Mouse (Mus musculus) C2C12 (cell line): Measurements from ENCODE around the gene Vmn1r218. TPM values are rescaled to one million over a fixed set of nuclear protein-coding genes. Genes with fewer than 3 reads are reported as not detected.
"Not testable (repeated sequence)": the region's sequence is repeated elsewhere in the genome, so short reads cannot be mapped to it uniquely, and the experiment has no call there.

Experiments
- H3K27me3 ChIP-seq: one replicate; pipeline ENCODE4 v1.6.1; 2011; ENCODE audit not compliant: control insufficient read depth, insufficient read depth, insufficient read length
- H3K36me3 ChIP-seq: one replicate; pipeline ENCODE4 v1.6.1; 2011; ENCODE audit not compliant: control insufficient read depth, insufficient read depth
- H3K4me3 ChIP-seq: one replicate; pipeline ENCODE4 v1.5.1; 2011; ENCODE audit warnings: mild to moderate bottlenecking, control low read depth; ENCODE audit not compliant: poor library complexity, insufficient read depth, severe bottlenecking
- H3K79me2 ChIP-seq: one replicate; pipeline ENCODE4 v1.6.1; 2011; ENCODE audit not compliant: control insufficient read depth, insufficient read depth
- H3K79me3 ChIP-seq: one replicate; pipeline ENCODE4 v1.6.1; 2011; ENCODE audit warnings: low read depth, control low read depth
- H3ac ChIP-seq: one replicate; pipeline ENCODE3; 2011; ENCODE audit warnings: low read depth; ENCODE audit not compliant: control insufficient read depth, insufficient read length
- CEBPB ChIP-seq: IDR thresholded peaks from one replicate; pipeline ENCODE4 v1.6.1; 2011; ENCODE audit warnings: low read depth, mild to moderate bottlenecking, control low read depth, moderate library complexity
- CTCF ChIP-seq: IDR thresholded peaks from one replicate; pipeline ENCODE4 v1.5.1; 2011; ENCODE audit not compliant: control insufficient read depth, insufficient read depth, insufficient read length
- FOSL1 ChIP-seq: IDR thresholded peaks from one replicate; pipeline ENCODE4 v1.8.0; 2011; ENCODE audit warnings: mild to moderate bottlenecking, low read length; ENCODE audit not compliant: poor library complexity, insufficient read depth, severe bottlenecking
- MAX ChIP-seq: IDR thresholded peaks from one replicate; pipeline ENCODE4 v1.6.1; 2011; ENCODE audit warnings: mild to moderate bottlenecking, control low read depth
- MYOD1 ChIP-seq: IDR thresholded peaks from one replicate; pipeline ENCODE4 v1.6.1; 2011; ENCODE audit warnings: low read depth; ENCODE audit not compliant: control insufficient read depth, insufficient read length
- MYOG ChIP-seq: IDR thresholded peaks from one replicate; pipeline ENCODE4 v1.6.1; 2011; ENCODE audit not compliant: control insufficient read depth, insufficient read length; ENCODE audit errors: extremely low read depth
- USF1 ChIP-seq: IDR thresholded peaks from one replicate; pipeline ENCODE4 v1.6.1; 2011; ENCODE audit warnings: low read depth, mild to moderate bottlenecking, control low read depth, moderate library complexity
- long read RNA-seq, 2 experiments: library from polyadenylated mRNA; unstranded; transcript quantifications; one replicate each; pipeline ENCODE4 v2.0.0; 2019 to 2020
- polyA plus RNA-seq: library from polyadenylated mRNA; unstranded; fragments of >200 nt; fragmentation: generic; extraction: Trizol; gene quantifications from one replicate; pipeline ENCODE4 v1.2.1, GENCODE M21; 2012; ENCODE audit warnings: missing spikeins

Vmn1r218 gene
- polyA plus RNA-seq, result not detected
- long read RNA-seq, experiment 1, result 0 reads
- long read RNA-seq, experiment 2, result 0 reads

DNA sequence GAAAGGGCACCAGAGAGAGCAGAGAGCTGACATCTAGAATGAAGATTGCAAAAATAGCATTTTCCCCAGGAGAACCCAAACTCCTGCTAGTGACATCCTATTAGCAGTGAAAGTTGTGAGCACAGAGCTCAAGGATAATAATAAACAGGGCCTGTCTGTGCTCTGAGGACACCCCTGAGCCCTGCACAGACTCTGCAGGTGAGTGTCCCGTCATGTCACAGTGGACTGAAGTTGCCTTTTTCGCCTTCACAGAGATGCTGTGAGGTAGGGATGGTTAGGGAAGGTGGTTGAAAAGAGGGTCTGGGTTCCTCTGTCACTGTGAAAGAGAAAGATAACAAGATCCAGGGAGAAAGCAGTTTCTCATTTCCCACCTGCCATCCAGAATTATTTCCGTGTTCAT, at the start of gene Vmn1r218:
Gene Vmn1r218 (plus strand): TSS at position 57 of the 400 bp plus-strand sequence.
- H3ac ChIP-seq, result no peak within 1 kb of the TSS
- no peak within 1 kb of the TSS for H3K4me3 ChIP-seq
- no peaks in the 10 kb centered on the region for H3K79me3 ChIP-seq
- H3K79me2 ChIP-seq, result no peaks in the 10 kb centered on the region
- no peak for TF ChIP-seq USF1
- TF ChIP-seq CTCF, result no peak
- no peak for TF ChIP-seq FOSL1
- no peak for TF ChIP-seq MYOG
- no peak for TF ChIP-seq MYOD1
- no peak for TF ChIP-seq CEBPB
- TF ChIP-seq MAX, result no peak
- H3K27me3 ChIP-seq, result no peaks in the 10 kb centered on the region
- H3K36me3 ChIP-seq, result no peaks in the 10 kb centered on the region

DNA sequence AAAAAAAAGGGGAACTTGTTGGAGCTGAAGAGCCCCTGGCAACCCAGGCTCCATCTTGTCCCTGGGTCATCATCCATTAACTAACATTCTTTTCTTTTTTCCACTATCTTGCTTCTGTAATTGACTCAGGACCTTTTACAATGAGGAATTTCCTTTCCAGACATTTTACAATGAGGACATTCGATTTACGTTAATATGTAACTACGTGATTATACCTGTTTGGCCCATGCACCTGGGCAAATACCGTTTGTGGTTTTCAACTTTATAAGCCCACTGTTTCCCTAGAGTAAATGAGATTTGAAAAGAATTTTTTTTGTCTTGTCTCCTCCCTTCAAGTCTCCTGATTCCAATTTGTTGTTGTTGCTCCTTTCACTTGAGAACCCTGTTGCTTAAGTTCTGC, 38.6 kb upstream of the Vmn1r218 start:
- Histone ChIP-seq H3K27me3 (no peaks in the 10 kb centered on the region), H3ac (no peak overlapping the region), H3K4me3 (no peak overlapping the region), H3K36me3 (no peaks in the 10 kb centered on the region), H3K79me3 (no peaks in the 10 kb centered on the region), H3K79me2 (no peaks in the 10 kb centered on the region)
- TF ChIP-seq MYOG (no peak), USF1 (no peak), MAX (no peak), FOSL1 (no peak), MYOD1 (no peak), CTCF (no peak), CEBPB (no peak)

DNA sequence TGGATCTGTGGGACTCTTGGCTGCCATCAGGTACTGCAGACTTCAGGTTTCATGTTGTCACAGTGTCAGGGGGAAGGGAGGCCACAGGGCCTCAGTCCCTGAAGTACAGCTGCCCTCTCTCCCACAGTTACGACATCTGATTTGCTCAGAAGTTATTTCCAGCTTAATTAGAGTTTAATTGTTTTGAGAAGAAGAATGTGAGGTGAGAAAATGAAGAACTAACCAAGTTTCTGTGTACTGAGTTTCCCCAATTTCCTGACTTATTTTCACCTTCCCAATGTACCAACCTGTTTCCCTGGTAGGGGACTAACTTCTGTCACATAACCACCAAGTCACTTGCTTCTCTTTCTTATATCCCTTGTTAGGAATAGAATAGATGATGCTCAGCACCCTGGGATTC, 14.8 kb upstream of the Vmn1r218 start, which contains the start of gene Vmn1r217:
Gene Vmn1r217 (minus strand): TSS at position 101 of the 400 bp plus-strand sequence.
- not testable (repeated sequence) for H3ac ChIP-seq, H3K79me2 ChIP-seq, H3K27me3 ChIP-seq, H3K79me3 ChIP-seq, H3K36me3 ChIP-seq, H3K4me3 ChIP-seq

DNA sequence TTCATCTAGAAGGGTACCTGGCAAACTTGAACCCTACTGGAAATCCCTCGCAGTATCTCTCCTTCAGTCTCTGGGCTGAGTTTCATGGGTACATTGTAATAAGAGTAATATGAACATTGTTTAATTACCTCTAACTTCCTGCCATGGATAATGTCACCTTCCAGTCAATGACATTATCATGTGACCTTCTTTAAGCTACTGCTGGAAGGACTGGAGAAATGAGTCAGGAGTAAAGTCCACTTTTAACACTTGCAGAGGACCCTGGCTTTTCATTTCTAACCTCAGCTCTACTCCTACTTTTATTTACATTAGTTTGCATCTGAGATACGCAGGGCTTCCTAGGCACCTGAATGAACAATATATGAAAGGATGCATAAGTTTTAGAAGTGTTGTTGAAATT, 12.3 kb upstream of the Vmn1r218 start:
- Histone ChIP-seq H3K4me3 (no peak overlapping the region), H3K79me3 (no peaks in the 10 kb centered on the region), H3K27me3 (no peaks in the 10 kb centered on the region), H3ac (no peak overlapping the region), H3K79me2 (no peaks in the 10 kb centered on the region), H3K36me3 (no peaks in the 10 kb centered on the region)
- TF ChIP-seq CTCF (no peak), FOSL1 (no peak), CEBPB (no peak), USF1 (no peak), MYOG (no peak), MYOD1 (no peak), MAX (no peak)

DNA sequence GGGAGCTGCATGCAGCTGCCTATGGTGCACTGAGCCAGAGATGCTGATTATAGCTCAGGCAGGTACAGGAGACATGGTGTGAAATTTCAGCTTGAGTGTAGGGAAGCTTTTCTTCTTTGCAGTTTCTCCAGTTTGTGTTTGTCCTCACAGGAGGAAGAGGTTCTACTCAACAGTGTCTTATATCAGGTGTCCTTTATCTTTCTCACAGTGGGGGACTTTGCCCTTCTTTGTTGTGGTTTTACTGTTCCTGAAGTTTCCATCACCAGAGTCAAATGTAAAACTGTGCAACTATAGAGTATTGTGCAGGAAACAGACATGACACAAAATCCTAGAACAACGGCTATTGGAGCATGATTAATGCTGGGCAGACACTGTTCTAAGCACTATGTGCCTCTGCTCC, 546 bp downstream of the Vmn1r218 start:
- TF ChIP-seq FOSL1 (no peak), MYOD1 (no peak), CEBPB (no peak), MYOG (no peak), CTCF (no peak), USF1 (no peak), MAX (no peak)

DNA sequence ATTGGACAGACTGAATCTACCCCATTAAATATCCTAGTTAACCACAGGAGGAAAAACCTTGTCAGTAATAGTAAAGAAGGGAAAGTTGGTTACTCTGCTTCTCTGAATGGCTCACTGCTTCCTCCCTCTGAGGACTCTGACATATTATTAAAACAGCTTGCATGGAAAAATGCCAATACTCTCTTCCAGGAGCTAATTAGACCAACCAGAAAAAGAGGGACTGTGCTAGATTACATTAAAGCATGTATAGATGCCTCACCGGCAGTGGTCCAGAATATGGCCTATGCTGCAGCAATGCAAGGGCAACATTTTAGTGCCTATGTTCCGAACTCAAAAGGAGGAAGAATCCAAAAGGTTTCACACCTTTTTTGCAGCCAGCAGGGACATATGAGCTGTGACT, 5.9 kb downstream of the Vmn1r218 start:
- no peak overlapping the region for H3K4me3 ChIP-seq
- H3K79me2 ChIP-seq, result no peaks in the 10 kb centered on the region
- no peaks in the 10 kb centered on the region for H3K36me3 ChIP-seq
- no peaks in the 10 kb centered on the region for H3K79me3 ChIP-seq
- no peaks in the 10 kb centered on the region for H3K27me3 ChIP-seq
- no peak for TF ChIP-seq CTCF
- no peak for TF ChIP-seq FOSL1
- no peak for TF ChIP-seq MYOG
- no peak for TF ChIP-seq MAX
- no peak for TF ChIP-seq CEBPB
- TF ChIP-seq USF1, result no peak
- no peak for TF ChIP-seq MYOD1
- no peak overlapping the region for H3ac ChIP-seq

More for the DNA sequence above, 546 bp downstream of the Vmn1r218 start:
- Histone ChIP-seq H3K4me3 (no peak overlapping the region), H3K36me3 (no peaks in the 10 kb centered on the region), H3K79me3 (no peaks in the 10 kb centered on the region), H3ac (no peak overlapping the region), H3K27me3 (no peaks in the 10 kb centered on the region), H3K79me2 (no peaks in the 10 kb centered on the region)
